Mouse (Mus musculus): ENCODE measurements at regions not wholly inside any gene's neighbourhood (a gene's known extent, or its start where the extent isn't known, plus 50 kb on each side); places are given as distances from the start of the nearest gene placed in this dataset.

- Histone ChIP-seq H3K9ac (ENCODE audit: low read depth, low read length) (no peak overlapping the region), H3K4me3 (no peak overlapping the region), H3K27me3 (ENCODE audit: control insufficient read depth, insufficient read depth, low read length) (no peaks in the 10 kb centered on the region), H3K79me2 (replicated peaks; ENCODE audit: control insufficient read depth, insufficient read depth, low read length) (no peaks in the 10 kb centered on the region), H3K4me1 (ENCODE audit: control insufficient read depth, insufficient read depth, low read length) (no peaks in the 10 kb centered on the region), H3K27ac (no peak overlapping the region), H3K36me3 (ENCODE audit: control insufficient read depth, insufficient read depth, low read length) (no peaks in the 10 kb centered on the region)
- TF ChIP-seq POLR2A (IDR thresholded peaks at IDR 0.05; ENCODE audit: insufficient read depth, low read depth, low read length) = no peak
- no peak for TF ChIP-seq CTCF (IDR thresholded peaks at IDR 0.05)
- TF ChIP-seq EP300 (IDR thresholded peaks at IDR 0.05; ENCODE audit: insufficient read depth, low read depth, low read length) = no peak
- no peak for DNase-seq
- intact Hi-C loops (cut with DNase I) = no loop called here
- 59% methylated on average over 2 of the region's 2 CpGs for WGBS
Measured at GRCm38 (mm10) chr1:193572827-193573226, 202.7 kb upstream of the Camk1g start.

DNA sequence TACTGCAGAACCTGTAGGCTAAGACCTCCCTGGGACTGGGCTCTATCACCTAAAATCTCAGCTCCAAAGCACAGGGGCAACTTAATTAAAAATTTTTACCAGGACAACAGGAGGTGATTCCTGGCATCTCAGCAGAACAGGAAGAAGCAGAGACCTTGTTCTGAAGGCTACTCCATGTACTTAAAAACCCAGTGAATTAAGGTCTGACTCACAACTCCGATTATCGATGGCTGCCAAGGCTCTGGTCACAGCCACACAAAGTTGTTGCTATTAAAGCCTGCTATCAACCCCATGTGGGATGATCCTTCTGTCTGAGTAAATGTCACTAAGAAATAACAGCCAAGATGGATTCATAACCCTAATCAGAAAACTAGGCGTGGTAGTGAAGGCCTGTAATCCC lies 202.3 kb upstream of the Camk1g start:
- H3K27ac ChIP-seq = no peak overlapping the region
- H3K27me3 ChIP-seq (ENCODE audit: control insufficient read depth, insufficient read depth, low read length) = no peaks in the 10 kb centered on the region
- intact Hi-C loops (cut with DNase I) = no loop called here
- 77% methylated on average over 3 of the region's 3 CpGs for WGBS
- no peak for DNase-seq
- H3K9ac ChIP-seq (ENCODE audit: low read depth, low read length) = no peak overlapping the region
- TF ChIP-seq POLR2A (IDR thresholded peaks at IDR 0.05; ENCODE audit: insufficient read depth, low read depth, low read length) = no peak
- no peaks in the 10 kb centered on the region for H3K36me3 ChIP-seq (ENCODE audit: control insufficient read depth, insufficient read depth, low read length)
- no peaks in the 10 kb centered on the region for H3K4me1 ChIP-seq (ENCODE audit: control insufficient read depth, insufficient read depth, low read length)
- no peaks in the 10 kb centered on the region for H3K79me2 ChIP-seq (replicated peaks; ENCODE audit: control insufficient read depth, insufficient read depth, low read length)
- H3K4me3 ChIP-seq = no peak overlapping the region

- no peaks in the 10 kb centered on the region for H3K79me2 ChIP-seq (replicated peaks; ENCODE audit: control insufficient read depth, insufficient read depth, low read length)
- no peaks in the 10 kb centered on the region for H3K4me1 ChIP-seq (ENCODE audit: control insufficient read depth, insufficient read depth, low read length)
- TF ChIP-seq POLR2A (IDR thresholded peaks at IDR 0.05; ENCODE audit: insufficient read depth, low read depth, low read length) = no peak
- no peak for TF ChIP-seq EP300 (IDR thresholded peaks at IDR 0.05; ENCODE audit: insufficient read depth, low read depth, low read length)
- no peak for TF ChIP-seq CTCF (IDR thresholded peaks at IDR 0.05)
- H3K36me3 ChIP-seq (ENCODE audit: control insufficient read depth, insufficient read depth, low read length) = no peaks in the 10 kb centered on the region
- no peak overlapping the region for H3K27ac ChIP-seq
- intact Hi-C loops (cut with DNase I) = no loop called here
- no peaks in the 10 kb centered on the region for H3K27me3 ChIP-seq (ENCODE audit: control insufficient read depth, insufficient read depth, low read length)
- no peak overlapping the region for H3K4me3 ChIP-seq
- DNase-seq = no peak
- H3K9ac ChIP-seq (ENCODE audit: low read depth, low read length) = no peak overlapping the region
Measured at GRCm38 (mm10) chr1:193571088-193571487, 201.0 kb upstream of the Camk1g start.

DNA sequence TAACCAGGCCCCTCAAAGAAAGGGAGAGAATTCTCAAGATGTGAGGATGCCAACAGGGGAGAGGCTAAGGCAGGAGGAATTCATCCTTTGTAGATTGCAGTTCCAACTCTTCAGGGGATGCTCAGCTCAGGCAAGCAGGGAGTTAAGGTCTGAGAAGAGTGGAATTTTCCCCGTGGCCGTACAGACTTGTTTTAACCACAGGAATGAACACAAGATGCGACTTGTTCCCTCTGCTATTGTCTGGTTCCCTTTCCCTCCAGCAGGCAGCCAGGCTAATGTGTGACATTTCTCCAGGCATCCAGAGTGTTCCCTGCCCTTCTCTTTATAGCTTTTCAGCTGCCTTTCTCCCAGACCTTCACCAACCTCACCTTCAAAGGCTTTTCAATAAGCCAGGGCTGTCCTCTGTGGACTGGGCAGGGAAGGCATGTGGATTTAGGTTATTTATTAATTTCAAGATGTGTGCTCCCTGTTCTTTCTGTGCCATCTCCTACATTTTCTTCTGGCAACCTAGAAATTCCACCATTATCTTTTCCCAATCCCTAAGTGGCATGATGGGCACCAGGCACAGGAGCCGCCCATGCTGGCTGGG lies 198.6 kb upstream of the Camk1g start:
- Histone ChIP-seq H3K36me3 (ENCODE audit: control insufficient read depth, insufficient read depth, low read length) (no peaks in the 10 kb centered on the region), H3K27me3 (ENCODE audit: control insufficient read depth, insufficient read depth, low read length) (no peaks in the 10 kb centered on the region), H3K9ac (ENCODE audit: low read depth, low read length) (no peak overlapping the region), H3K27ac (no peak overlapping the region), H3K4me3 (no peak overlapping the region), H3K79me2 (replicated peaks; ENCODE audit: control insufficient read depth, insufficient read depth, low read length) (no peaks in the 10 kb centered on the region), H3K4me1 (ENCODE audit: control insufficient read depth, insufficient read depth, low read length) (no peaks in the 10 kb centered on the region)
- 65% methylated on average over 4 of the region's 4 CpGs for WGBS
- DNase-seq = no peak
- TF ChIP-seq CTCF (IDR thresholded peaks at IDR 0.05) (no peak), EP300 (IDR thresholded peaks at IDR 0.05; ENCODE audit: insufficient read depth, low read depth, low read length) (no peak), POLR2A (IDR thresholded peaks at IDR 0.05; ENCODE audit: insufficient read depth, low read depth, low read length) (no peak)
- intact Hi-C loops (cut with DNase I) = no loop called here

DNA sequence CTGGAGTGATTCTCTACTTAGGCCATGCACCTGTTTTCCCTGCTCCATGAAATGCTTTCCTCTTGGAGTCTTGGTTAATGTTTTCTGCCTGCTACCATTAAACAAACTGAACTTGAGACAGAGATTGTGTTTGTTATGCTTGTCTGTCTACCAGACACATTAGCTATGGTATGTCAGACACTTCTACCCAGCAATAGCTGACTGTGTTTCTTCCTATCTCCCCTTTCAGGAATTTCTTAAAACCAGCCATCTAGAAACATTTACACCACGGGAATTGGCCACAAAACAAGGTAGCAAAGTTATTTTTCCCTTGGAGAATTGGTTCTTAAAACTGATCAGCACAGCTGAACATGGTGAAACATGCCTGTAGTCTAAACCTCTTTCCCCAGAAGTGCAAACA lies 197.1 kb upstream of the Camk1g start:
- H3K4me3 ChIP-seq = no peak overlapping the region
- H3K27me3 ChIP-seq (ENCODE audit: control insufficient read depth, insufficient read depth, low read length) = no peaks in the 10 kb centered on the region
- no peaks in the 10 kb centered on the region for H3K4me1 ChIP-seq (ENCODE audit: control insufficient read depth, insufficient read depth, low read length)
- DNase-seq = no peak
- no peak for TF ChIP-seq POLR2A (IDR thresholded peaks at IDR 0.05; ENCODE audit: insufficient read depth, low read depth, low read length)
- H3K27ac ChIP-seq = no peak overlapping the region
- H3K36me3 ChIP-seq (ENCODE audit: control insufficient read depth, insufficient read depth, low read length) = no peaks in the 10 kb centered on the region
- no peaks in the 10 kb centered on the region for H3K79me2 ChIP-seq (replicated peaks; ENCODE audit: control insufficient read depth, insufficient read depth, low read length)
- intact Hi-C loops (cut with DNase I) = no loop called here
- no peak overlapping the region for H3K9ac ChIP-seq (ENCODE audit: low read depth, low read length)
- 43% methylated on average over 1 of the region's 1 CpGs for WGBS

DNA sequence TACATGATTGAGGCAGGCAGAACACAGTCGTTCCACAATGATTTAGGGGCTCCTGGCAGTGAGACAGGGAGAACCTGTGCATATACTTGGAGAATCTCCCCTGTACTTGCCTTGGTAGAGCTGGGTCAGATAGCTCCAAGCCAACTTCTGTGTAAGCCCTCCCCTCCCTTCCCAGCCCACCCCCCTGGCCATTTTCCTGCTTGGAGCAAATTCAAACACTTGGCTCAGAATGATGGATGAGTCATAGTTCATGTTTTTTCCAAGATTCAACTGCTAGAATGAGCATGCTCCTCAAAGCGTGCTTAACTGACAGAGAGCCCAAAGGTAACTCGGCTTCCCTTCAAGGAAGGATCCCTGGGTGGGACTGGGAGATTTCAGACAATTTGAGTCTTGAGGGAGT lies 194.1 kb upstream of the Camk1g start:
- TF ChIP-seq CTCF (IDR thresholded peaks at IDR 0.05) (no peak), EP300 (IDR thresholded peaks at IDR 0.05; ENCODE audit: insufficient read depth, low read depth, low read length) (no peak), POLR2A (IDR thresholded peaks at IDR 0.05; ENCODE audit: insufficient read depth, low read depth, low read length) (no peak)
- intact Hi-C loops (cut with DNase I) = no loop called here
- WGBS = 52% methylated on average over 3 of the region's 3 CpGs
- no peak overlapping the region for H3K4me3 ChIP-seq
- H3K36me3 ChIP-seq (ENCODE audit: control insufficient read depth, insufficient read depth, low read length) = no peaks in the 10 kb centered on the region
- DNase-seq = no peak
- H3K79me2 ChIP-seq (replicated peaks; ENCODE audit: control insufficient read depth, insufficient read depth, low read length) = no peaks in the 10 kb centered on the region
- H3K27ac ChIP-seq = no peak overlapping the region
- no peaks in the 10 kb centered on the region for H3K27me3 ChIP-seq (ENCODE audit: control insufficient read depth, insufficient read depth, low read length)
- H3K9ac ChIP-seq (ENCODE audit: low read depth, low read length) = no peak overlapping the region
- H3K4me1 ChIP-seq (ENCODE audit: control insufficient read depth, insufficient read depth, low read length) = no peaks in the 10 kb centered on the region
